Mouse (Mus musculus) megakaryocyte progenitor cell, adult 5-6 weeks (primary cell): ENCODE data around the gene Ndufs8. TPM values are rescaled to one million over a fixed set of nuclear protein-coding genes. Genes with fewer than 3 reads are reported as not detected.
A peak's percentile ranks its signal among the peaks of the same experiment; 100 is the strongest.
"Not testable (repeated sequence)": the region's sequence is repeated elsewhere in the genome, so short reads cannot be mapped to it uniquely, and the experiment has no call there.

Source experiments
- ATAC-seq: replicated peaks from 2 replicates; pipeline ENCODE4 v1.8.0; 2016; ENCODE audit warnings: mild to moderate bottlenecking, moderate TSS enrichment, inconsistent platforms; ENCODE audit not compliant: poor library complexity
- total RNA-seq, 2 experiments: library from RNA; stranded (forward) in 1 of 2; stranded (reverse) in 1 of 2; fragments of 157-497, 149-512 nt in 1 of 2; fragments of 200-1000 nt in 1 of 2; gene quantifications; 2 replicates each; pipeline versions ENCODE4 v1.2.3 to v1.2.4; 2015 to 2017

Gene Ndufs8
- total RNA-seq (2015) (239 and 257 TPM in 2 replicates), total RNA-seq (2017) (65.6 and 86.1 TPM in 2 replicates)

DNA sequence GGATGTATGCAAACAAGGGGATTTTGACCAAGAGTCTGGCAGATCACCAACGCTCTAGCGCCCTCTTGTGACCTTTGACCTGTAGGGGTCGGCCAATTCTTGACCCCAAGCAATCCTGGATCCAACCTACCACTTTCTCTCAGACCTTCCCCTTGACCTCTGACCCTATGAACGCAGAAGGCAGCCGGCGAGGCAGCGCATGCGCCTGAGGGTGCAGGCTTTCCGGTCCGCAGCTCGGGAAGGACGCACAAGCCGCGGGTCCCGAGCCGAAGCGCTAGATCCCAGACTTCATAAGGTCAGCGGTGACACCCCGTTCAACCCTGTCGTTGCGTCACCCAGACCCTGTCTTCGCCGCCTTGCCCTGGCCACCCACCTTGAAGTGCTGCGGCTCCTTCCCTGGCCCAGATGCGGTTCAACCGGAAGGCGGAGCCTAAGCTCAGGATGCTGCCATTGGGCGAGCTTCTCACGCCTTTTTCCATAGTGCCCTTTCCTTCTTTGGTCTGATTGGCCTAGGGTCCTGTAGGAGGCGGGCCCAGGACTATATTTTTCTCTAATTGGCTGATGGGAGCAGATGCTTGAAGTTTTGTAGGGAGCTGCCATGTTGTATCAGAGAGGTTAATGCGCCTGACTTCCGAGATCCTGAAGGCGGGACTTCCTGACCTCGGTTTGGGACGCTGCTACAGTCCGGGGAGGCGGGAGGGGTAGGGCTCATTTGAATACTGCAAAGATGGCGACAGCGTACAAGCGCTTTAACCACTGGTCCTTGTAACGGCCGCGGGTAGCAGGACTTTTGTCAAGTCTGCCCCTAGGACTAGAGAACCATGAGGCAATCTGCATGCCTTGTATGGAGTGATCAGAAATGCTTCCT, at the start of gene Ndufs8:
Ndufs8 (minus strand) TSS at position 438 of the 868 bp plus-strand sequence.
- ATAC-seq, result peak; percentile 93

DNA sequence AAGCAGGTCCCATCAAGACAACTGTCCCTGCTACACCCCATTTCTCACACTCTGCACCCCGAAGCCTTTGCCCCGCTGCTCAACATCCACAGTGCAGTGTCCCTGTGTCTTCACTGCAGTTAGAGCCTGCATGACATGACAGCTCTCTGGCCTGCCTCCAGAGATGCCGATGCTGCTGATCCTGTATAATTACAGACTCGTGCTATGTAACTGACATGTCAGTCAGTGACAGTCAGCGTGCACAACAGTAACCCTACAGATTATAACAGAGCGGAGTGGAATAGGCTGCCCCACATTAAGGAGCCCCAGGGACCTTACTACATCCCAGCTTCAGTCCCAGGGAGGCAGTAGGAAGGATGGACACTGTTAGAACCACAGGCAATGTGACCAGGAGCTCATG, 49.2 kb upstream of the Ndufs8 start:
- not testable (repeated sequence) for ATAC-seq

DNA sequence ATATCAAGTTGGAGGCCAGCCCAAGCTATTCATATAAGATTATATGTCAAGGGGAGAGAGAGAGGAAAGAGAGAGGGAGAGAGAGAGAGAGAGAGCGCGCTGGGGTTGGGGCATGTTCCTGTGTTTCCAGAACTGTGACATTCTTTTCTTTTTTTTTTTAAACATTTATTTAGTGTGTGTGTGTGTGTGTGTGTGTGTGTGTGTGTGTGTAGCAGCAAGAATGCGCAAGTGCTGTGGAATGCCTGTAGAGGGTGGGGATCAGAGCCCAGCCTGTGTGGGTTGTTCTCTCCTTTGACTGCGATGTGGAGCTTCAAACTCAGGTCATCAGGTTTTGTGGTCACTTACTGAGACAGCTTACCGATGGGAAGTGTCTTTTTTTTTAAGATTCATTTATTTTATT, 47.6 kb upstream of the Ndufs8 start:
- ATAC-seq, result no peak

DNA sequence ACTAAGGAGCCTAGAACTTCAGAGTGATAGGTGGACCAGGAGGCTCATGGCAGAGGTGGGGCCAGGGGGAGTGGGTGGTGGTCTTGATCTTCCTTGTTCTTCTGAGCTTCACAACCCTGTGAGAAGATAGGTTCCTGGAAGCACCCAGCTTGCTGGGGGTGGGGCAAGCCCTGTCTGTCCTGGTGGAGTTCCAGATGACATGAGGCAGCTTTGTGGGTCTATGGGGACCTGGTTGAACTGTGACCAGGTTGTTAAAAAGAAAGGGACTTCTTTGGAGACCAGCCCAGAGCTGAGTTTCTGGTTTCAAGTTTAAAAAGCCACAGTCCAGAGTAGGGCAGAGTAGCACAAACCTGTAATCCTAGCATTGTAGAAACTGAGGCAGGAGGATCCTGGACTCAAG, 46.5 kb upstream of the Ndufs8 start:
- no peak for ATAC-seq

DNA sequence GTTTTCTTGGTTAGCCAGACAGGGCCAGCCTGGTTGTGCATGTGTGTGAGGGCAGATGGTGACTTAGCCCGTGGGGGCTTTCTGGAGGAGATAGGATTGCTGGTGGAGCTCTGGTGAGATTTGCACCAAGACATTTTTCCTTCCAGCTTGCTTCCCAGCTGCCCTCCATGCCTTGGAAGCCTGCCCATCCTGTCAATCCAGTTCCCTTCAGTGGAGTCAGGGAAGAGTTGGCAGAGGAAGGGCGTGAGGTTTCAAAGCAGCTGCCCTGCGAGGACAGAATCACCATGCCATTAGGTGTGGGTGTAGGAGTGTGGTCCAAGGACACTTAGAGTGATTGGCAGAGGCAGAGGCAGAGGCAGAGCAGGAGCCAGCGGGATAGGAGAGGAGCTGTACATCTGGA, 45.9 kb upstream of the Ndufs8 start, which contains the start of gene Aldh3b3:
Aldh3b3 (plus strand) TSS at position 176 of the 400 bp plus-strand sequence.
- ATAC-seq, result no peak

DNA sequence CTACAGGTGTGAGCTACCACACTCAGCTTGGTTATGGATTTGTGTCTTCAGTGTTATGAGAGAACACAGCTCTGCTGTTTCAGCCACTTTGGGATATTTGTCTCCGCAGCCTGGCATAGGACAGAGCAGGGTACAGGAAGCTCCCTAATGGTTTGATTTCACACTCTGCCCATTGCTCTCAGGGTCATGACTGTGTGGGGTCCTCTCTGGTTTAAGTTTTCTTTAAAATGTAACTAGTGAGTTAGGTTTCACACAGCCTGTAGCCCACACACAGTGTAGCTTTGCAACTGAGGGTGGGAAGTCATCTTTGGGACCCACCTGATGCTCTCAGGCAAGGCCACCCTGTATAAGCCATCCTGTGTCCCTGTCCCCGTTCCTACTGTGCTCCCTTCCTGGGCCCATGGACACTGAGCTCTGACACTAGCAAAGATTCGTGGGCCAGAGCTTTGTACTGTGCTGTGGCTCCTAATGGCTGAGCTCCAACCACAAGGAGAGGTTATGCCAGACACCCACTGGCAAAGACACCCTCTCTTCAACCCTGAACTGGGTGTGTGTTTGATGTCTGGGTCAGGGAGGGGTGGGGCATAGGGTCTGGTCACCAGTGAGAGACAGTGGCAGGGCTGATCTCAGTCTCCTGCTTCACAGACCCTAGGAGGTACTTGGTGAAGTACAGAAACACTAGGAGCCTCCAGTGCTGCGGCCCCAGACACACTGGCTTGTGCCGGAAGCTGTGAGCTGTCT, 44.9 kb upstream of the Ndufs8 start:
- ATAC-seq, result not testable (repeated sequence)

DNA sequence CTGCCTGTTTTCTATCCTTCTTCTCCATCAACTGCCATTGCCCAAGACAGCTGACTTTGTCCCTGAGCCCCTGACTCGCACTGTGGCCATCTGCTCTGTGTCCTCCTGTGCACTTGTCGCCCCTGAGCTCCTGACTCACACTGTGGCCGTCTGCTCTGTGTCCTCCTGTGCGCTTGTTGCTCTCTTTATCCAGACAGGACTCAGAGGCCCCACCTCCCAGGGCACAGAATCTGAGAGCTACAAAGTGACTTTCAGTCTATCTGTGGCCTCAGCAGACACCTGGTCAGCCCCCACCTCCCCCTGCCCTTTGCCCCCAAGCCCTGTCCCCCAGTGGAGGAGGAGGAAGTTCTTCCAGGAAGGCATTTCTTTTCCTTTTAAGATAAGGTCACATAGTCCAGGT, 43.2 kb upstream of the Ndufs8 start:
- ATAC-seq, result no peak

DNA sequence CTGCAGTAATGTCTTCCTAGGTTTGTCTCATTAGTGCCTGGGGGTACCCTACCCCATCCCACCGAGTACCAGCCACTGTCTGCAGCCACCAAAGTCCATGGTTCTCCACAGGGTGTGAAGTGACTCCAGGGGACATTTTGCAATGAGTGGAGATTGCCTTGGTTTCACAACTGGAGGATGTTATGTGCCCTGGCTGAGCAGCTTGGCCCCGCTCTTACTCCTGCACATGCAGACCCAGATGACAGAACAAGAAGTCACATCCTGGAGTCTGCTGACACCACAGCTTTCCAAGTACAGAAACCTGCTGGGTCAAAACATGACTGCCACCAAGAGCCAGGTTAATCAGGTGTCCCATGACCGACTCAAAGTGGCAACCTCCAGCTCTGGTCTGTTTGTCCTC, 42.5 kb upstream of the Ndufs8 start:
- peak; percentile 55; the same call in 1 of the 2 replicates for ATAC-seq

DNA sequence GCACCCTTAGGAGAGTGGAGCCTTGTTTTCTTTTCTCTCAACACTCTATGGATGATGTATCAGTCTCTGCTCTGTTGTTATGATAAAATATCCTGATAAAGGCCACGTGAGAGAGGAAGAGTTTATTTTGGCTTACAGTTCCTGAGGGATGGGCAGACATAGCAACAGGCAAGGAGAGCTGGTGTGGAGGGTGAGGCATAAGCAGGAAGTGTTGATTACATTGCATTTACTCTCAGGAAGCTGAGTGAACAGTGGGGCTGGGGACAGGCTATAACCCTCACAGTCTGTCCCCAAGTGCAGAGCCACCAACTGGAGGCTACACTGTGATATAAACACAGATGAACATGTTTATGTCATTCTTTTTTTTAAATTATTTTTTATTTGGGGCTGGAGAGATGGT, 39.5 kb upstream of the Ndufs8 start:
- no peak for ATAC-seq

DNA sequence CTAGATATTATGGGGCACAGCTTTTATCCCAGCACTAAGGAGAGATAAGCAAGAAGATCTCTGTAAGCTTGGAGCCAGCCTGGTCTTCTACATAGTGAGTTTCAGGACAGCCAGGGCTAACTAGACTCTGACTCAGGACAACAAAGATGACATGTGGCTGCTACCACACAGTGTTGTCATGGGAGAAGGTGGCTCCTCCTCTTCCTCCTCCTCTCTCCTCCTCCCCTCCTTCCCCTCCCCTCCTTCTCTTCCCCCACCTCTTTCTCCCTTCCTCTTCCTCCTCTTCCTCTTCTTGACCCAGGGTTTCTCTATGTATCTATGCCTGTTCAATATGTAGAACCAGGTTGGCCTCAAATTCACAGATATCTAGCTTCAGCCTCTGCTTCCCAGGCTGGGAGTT, 38.9 kb upstream of the Ndufs8 start:
- peak; percentile 50 for ATAC-seq

DNA sequence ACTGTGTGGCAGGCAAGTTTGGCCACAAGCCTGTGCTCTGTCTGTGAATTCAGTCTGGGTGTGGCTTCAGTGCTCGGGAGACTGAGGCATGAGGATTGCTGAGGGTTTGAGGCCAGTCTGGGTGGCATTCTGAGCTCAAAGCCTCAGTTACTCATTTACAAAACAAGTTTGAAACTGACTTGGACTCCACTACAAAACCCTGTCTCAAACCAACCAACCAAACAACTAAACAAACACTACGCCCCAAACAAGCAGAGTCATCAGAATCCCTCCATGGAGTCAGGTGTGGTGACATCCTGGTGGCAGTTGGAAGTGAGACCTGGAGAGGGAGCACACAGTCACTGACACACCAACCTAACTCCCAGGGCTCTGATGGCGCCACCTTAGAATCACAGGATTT, 37.8 kb upstream of the Ndufs8 start:
- ATAC-seq, result no peak

DNA sequence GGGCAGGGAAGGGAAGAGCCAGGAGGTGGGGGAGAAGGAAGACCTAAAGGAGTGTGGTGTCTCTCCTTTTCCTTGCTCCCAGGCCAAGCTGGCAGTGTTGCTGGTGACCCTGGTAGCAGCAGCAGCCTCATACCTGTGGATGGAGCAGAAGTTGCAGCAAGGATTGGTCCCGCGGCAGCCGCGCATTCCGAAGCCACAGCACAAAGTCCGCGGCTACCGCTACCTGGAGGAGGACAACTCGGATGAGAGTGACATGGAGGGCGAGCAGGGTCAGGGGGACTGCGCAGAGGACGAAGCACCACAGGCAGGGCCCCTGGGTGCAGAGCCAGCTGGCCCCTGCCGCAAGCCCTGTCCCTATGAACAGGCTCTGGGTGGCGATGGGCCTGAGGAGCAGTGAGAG, 36.0 kb upstream of the Ndufs8 start:
- no peak for ATAC-seq

DNA sequence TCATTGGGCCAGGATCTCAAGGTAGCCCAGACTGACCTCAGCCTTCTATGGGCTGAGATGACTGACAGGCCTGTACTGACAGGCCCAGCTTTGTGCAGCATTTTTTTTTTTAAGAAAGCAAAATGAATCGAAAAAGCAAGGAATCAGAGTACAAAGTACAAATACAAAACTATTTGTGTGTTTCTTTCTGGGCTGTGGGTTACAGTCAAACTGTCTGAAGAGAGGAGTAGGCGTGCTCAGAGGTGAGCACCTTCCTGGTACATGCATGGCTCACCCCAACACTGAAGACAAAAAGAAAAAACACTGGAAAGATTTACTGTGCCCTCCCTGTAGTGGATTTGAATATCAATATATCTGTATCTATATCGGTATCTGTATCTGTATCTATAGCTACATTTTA, 35.2 kb upstream of the Ndufs8 start:
- ATAC-seq, result no peak

DNA sequence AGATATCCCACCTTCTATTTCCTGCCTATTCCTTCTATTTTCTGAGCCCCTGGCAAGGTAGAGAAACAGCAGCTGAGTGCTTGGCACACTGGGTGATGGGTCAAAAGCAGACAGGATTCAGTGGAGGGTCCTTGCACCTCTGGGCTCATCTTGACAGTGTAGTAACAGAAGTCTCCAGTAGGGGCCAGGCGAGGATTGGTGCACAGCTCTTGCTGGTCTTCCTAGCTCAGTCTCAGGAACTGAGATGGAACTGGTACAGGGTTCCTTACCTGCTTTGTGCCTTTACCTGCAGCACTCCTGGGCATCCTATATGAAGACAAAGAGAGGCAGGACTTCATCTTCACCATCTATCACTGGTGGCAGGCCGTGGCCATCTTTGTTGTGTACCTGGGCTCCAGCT, 34.1 kb upstream of the Ndufs8 start:
- ATAC-seq, result peak; percentile 65

DNA sequence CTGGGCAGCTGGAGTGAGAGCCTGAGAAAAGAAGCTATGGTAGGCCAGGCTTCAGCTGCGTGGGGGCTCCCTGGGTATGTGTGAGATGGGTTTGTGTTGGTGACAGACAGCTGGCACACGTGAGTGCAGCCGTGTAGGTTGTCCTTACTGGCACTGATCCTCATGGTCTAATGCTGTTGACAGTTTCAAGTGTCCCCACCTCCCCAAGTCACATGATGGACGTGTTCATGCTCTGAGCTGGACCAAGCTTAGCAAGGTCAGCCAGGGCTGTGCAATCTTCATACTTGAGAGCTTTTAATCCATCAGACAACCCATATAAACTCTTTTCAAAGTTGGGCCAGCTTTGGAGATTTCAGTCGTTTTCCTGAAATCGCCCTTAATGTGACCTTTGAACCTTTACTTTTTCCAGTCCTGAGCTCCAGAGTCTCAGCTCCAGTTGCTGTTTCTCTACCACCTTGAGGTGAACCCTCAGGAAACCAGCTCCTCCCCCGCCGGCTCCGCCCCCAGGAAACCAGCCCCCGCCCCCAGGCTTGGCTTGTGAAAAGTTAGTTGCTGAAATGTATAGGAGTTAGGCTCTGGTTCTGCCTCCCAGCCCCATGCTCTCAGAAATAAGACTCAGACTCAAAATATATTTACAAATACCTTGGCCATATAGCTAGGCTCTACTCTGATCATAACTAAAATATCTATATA, 33.4 kb upstream of the Ndufs8 start:
- 0 out of 2 replicates have a peak, but pooled peaks have one; percentile 26 for ATAC-seq

DNA sequence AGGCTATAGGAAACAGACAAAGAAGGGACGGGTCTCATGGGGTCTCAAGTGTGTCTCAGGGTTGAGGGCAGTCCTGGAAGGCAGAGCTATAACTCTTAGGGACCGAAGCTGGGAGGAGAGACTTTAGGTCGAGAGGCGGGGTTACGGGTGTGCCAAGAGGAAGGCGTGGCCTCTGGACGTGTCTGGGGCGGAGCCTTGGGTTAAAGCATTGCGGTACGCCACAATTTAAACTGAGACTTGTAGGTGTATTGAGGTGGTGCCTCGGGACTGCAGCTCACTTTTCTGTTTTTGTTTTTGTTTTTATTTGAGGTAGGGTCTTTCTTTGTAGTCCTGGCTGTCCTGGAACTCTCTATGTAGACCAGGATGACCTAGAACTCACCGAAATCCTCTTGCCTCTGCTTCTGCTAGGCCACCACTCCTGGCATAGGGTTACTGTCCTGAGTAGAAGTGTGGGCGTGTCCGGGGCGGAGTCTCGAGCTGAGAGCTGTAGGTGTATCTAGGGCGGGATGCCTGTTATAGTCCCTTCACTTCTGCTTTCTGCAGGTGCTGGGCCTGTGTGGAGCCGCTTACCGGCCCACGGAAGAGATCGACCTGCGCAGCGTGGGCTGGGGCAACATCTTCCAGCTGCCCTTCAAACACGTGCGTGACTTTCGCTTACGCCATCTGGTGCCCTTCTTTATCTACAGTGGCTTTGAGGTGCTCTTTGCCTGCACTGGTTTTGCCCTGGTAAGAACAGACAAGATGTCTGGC, 30.6 kb upstream of the Ndufs8 start:
- ATAC-seq, result peak; percentile 81

DNA sequence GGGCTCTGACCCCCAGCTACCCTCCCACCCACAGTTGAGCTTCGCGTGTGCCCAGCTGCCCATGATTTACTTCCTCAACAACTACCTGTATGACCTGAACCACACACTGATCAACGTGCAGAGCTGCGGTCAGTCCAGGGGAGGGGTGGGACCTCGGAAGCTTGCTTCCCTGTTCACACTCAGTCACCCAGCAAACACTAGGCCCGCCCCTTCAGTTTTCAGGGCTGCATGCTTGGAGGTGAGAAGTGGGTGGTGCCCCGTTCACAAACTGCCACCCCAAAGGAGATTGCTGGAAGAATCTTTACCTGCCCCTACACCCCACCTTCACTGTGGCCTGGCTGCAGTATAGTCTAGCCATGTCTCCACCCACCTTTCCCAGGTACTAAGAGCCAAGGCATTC, 29.7 kb upstream of the Ndufs8 start:
- no peak for ATAC-seq

DNA sequence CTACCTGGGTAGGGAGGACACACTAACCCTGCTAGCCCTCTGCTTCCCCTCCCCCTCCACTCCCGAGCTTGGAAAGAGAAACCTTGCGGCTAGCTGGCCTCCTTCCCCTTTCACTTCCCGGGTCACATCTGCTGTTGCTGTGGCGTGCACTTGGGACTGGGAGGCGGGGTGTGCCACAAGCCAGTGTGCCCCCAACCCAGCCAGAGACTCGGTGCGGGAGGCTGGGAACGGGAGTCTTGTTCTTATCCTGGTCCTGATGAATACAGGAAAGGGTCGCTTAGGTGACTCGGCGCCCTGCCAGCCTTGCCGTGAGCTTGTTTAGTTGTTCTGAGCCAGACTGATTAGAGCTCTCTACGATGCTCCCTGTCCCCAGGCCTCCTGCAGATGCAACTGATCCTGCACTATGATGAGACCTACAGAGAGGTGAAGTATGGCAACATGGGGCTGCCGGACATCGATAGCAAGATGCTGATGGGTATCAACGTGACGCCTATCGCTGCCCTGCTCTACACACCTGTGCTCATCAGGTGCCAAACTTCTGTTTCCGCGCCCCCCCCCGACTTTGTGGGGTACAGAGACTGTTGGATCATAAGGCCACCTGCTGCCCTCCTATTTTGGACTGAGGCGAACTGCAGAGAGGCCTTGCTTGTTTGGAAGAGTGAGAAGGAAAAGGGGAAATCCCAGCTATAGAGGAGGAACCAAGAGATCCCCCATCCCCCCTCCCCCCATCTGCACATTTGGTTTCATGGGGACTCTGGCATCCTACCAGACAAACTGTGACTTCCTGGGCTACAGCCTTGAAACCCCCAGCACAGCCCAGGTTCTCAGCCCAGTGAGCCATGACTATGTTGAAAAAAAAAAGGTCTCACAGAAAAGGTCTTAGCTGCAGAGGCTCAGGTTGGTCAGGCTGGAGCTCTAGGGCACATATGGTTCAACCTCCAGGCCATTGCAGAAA, 23.6 kb upstream of the Ndufs8 start:
- peak; percentile 55 for ATAC-seq
